Mouse (Mus musculus) stomach, embryonic 14.5 days (tissue): ENCODE measurements around the gene Cited2. TPM values are rescaled to one million over a fixed set of nuclear protein-coding genes. Genes with fewer than 3 reads are reported as not detected.

Experiments used
- polyA plus RNA-seq: library from polyadenylated mRNA; unstranded; fragments of >200 nt; fragmentation: Nextera tagmentation; extraction: Ambion mirVana; gene quantifications from 2 replicates; pipeline ENCODE4 v1.2.1, GENCODE M21; 2014

Gene Cited2
- polyA plus RNA-seq, 1 experiment from 2014 or later = 32.9 TPM

Other genes with a start within 250 kb of the Cited2 start
- 0.77 and 1.2 TPM in 2 replicates for gene Txlnb, start 73.0 kb downstream of the Cited2 start, polyA plus RNA-seq
- 5.2 and 6.7 TPM in 2 replicates for gene Heca, start 224.8 kb downstream of the Cited2 start, polyA plus RNA-seq